Mouse (Mus musculus): ENCODE data around the gene Ngf.

Ngf gene

GRCm38 (mm10) chr3:102469713-102470448 lies at the start of gene Ngf:
Gene Ngf (plus strand): TSS chr3:102469919.
- DNase-seq: peak; percentile 49 to 52

- peak; percentile 56 to 62 for DNase-seq
Measured at GRCm38 (mm10) chr3:102445567-102445966, 24.2 kb upstream of the Ngf start.

- DNase-seq: no peak
Measured at GRCm38 (mm10) chr3:102446691-102447090, 23.0 kb upstream of the Ngf start.

GRCm38 (mm10) chr3:102454566-102454965 lies 15.2 kb upstream of the Ngf start:
- no peak for DNase-seq

GRCm38 (mm10) chr3:102460528-102460927 lies 9.2 kb upstream of the Ngf start:
- peak; percentile 21 to 42 for DNase-seq

- DNase-seq: no peak
Measured at GRCm38 (mm10) chr3:102460986-102461385, 8.7 kb upstream of the Ngf start.

GRCm38 (mm10) chr3:102462703-102463336 lies 6.9 kb upstream of the Ngf start:
- DNase-seq: no peak

- DNase-seq: no peak
Measured at GRCm38 (mm10) chr3:102463339-102463738, 6.4 kb upstream of the Ngf start.

GRCm38 (mm10) chr3:102466587-102466986 lies 3.1 kb upstream of the Ngf start:
- peak; percentile 54 to 79 for DNase-seq

- no peak for DNase-seq
Measured at GRCm38 (mm10) chr3:102467121-102467520, 2.6 kb upstream of the Ngf start.

- no peak for DNase-seq
Measured at GRCm38 (mm10) chr3:102471251-102471650, 1.5 kb downstream of the Ngf start.

GRCm38 (mm10) chr3:102471799-102472198 lies 2.1 kb downstream of the Ngf start:
- DNase-seq: no peak

GRCm38 (mm10) chr3:102474275-102475155 lies 4.8 kb downstream of the Ngf start:
- no peak for DNase-seq

- no peak for DNase-seq
Measured at GRCm38 (mm10) chr3:102477917-102478694, 8.4 kb downstream of the Ngf start.

GRCm38 (mm10) chr3:102490393-102491123 lies 20.8 kb downstream of the Ngf start:
- DNase-seq: peak in 1 of 2 experiments; percentile 43

GRCm38 (mm10) chr3:102498113-102498512 lies 28.4 kb downstream of the Ngf start:
- no peak for DNase-seq

- no peak for DNase-seq
Measured at GRCm38 (mm10) chr3:102498931-102499330, 29.2 kb downstream of the Ngf start.

GRCm38 (mm10) chr3:102500031-102500430 lies 30.3 kb downstream of the Ngf start:
- DNase-seq: no peak

- no peak for DNase-seq
Measured at GRCm38 (mm10) chr3:102501186-102501585, 31.5 kb downstream of the Ngf start.

- no peak for DNase-seq
Measured at GRCm38 (mm10) chr3:102505129-102505528, 35.4 kb downstream of the Ngf start.

- no peak for DNase-seq
Measured at GRCm38 (mm10) chr3:102506061-102506460, 36.3 kb downstream of the Ngf start.

All from kidney, postnatal 25 days (tissue).